Mouse (Mus musculus) cerebellum, adult 18-20 months (tissue): ENCODE data around the gene Gm42669.
A peak's percentile ranks its signal among the peaks of the same experiment; 100 is the strongest.

Experiments used
- DNase-seq, 2 experiments: peaks; one replicate each; pipeline ENCODE4 v3.0.0; 2021

The Gm42669 gene

GRCm38 (mm10) chr5:107521897-107522296, 14.5 kb downstream of the Gm42669 start:
- DNase-seq, result no peak

- no peak for DNase-seq
Observed at GRCm38 (mm10) chr5:107524281-107524680, 16.9 kb downstream of the Gm42669 start.

- DNase-seq, result no peak
Observed at GRCm38 (mm10) chr5:107528856-107529255, 21.4 kb downstream of the Gm42669 start.

- DNase-seq, result no peak
Observed at GRCm38 (mm10) chr5:107533590-107533989, 26.2 kb downstream of the Gm42669 start.

- no peak for DNase-seq
Observed at GRCm38 (mm10) chr5:107534581-107534980, 27.2 kb downstream of the Gm42669 start, which contains the start of gene 1700028K03Rik. Gene 1700028K03Rik (plus strand): TSS chr5:107534709.

- no peak for DNase-seq
Observed at GRCm38 (mm10) chr5:107541696-107542095, 34.3 kb downstream of the Gm42669 start.

GRCm38 (mm10) chr5:107545927-107546326, 38.5 kb downstream of the Gm42669 start:
- no peak for DNase-seq

- no peak for DNase-seq
Observed at GRCm38 (mm10) chr5:107547955-107548354, 40.5 kb downstream of the Gm42669 start.

- DNase-seq, result no peak
Observed at GRCm38 (mm10) chr5:107548444-107548843, 41.0 kb downstream of the Gm42669 start.

GRCm38 (mm10) chr5:107554336-107554735, 46.9 kb downstream of the Gm42669 start:
- DNase-seq, result no peak

- no peak for DNase-seq
Observed at GRCm38 (mm10) chr5:107556969-107557368, 49.5 kb downstream of the Gm42669 start.

GRCm38 (mm10) chr5:107569148-107569547, 61.7 kb downstream of the Gm42669 start:
- no peak for DNase-seq

GRCm38 (mm10) chr5:107597301-107598077, 90.1 kb downstream of the Gm42669 start, which contains the start of the genes Rpap2 and Glmn:
Gene Rpap2 (plus strand): TSS chr5:107597373.
Gene Glmn (minus strand): TSS chr5:107597888.
- DNase-seq, result peak; percentile 86 to 91

GRCm38 (mm10) chr5:107598380-107598779, 91.0 kb downstream of the Gm42669 start:
- no peak for DNase-seq

- DNase-seq, result peak; percentile 61 to 64
Observed at GRCm38 (mm10) chr5:107611224-107611623, 103.8 kb downstream of the Gm42669 start.

- no peak for DNase-seq
Observed at GRCm38 (mm10) chr5:107617986-107618385, 110.6 kb downstream of the Gm42669 start.

- no peak for DNase-seq
Observed at GRCm38 (mm10) chr5:107621327-107621726, 113.9 kb downstream of the Gm42669 start.
